Mouse (Mus musculus): ENCODE measurements at regions not wholly inside any gene's neighbourhood (a gene's known extent, or its start where the extent isn't known, plus 50 kb on each side); places are given as distances from the start of the nearest gene placed in this dataset.

- ChIA-PET CTCF (no interaction called here), POLR2A (no interaction called here)
These were observed 553.1 kb downstream of the Rwdd3 start for GRCm38 (mm10) chr3:120618358-120618757.

- ChIA-PET POLR2A (no interaction called here), CTCF (no interaction called here)
These were observed 577.3 kb downstream of the Rwdd3 start for GRCm38 (mm10) chr3:120594226-120594625.

GRCm38 (mm10) chr3:120591183-120591582, 580.3 kb downstream of the Rwdd3 start:
- CTCF ChIA-PET: no interaction called here

GRCm38 (mm10) chr3:120570806-120571425, 600.6 kb downstream of the Rwdd3 start:
- ChIA-PET POLR2A (no interaction called here), CTCF (no interaction called here)

More at GRCm38 (mm10) chr3:120591183-120591582, 580.3 kb downstream of the Rwdd3 start:
- POLR2A ChIA-PET: no interaction called here

GRCm38 (mm10) chr3:120541556-120542476, 629.7 kb downstream of the Rwdd3 start:
- ChIA-PET CTCF (no interaction called here), POLR2A (no interaction called here)

GRCm38 (mm10) chr3:120533901-120534300, 637.6 kb downstream of the Rwdd3 start:
- ChIA-PET POLR2A (interaction anchor here in 1 of 4 experiments (0.6 kb wide), 1 partner anchor 298 kb away, joined by 3 read pairs; no protein-coding TSS in a partner anchor), CTCF (no interaction called here)

- ChIA-PET POLR2A (no interaction called here), CTCF (no interaction called here)
These were observed 639.5 kb downstream of the Rwdd3 start for GRCm38 (mm10) chr3:120531880-120532580.

- CTCF ChIA-PET: no interaction called here
- POLR2A ChIA-PET: no interaction called here
These were observed 659.8 kb downstream of the Rwdd3 start for GRCm38 (mm10) chr3:120511651-120512050.

- POLR2A ChIA-PET: no interaction called here
These were observed 672.6 kb downstream of the Rwdd3 start for GRCm38 (mm10) chr3:120498937-120499336.

GRCm38 (mm10) chr3:120477934-120478333, 693.6 kb downstream of the Rwdd3 start:
- POLR2A ChIA-PET: no interaction called here
- CTCF ChIA-PET: no interaction called here

More at GRCm38 (mm10) chr3:120498937-120499336, 672.6 kb downstream of the Rwdd3 start:
- CTCF ChIA-PET: no interaction called here

GRCm38 (mm10) chr3:120477232-120477631, 693.0 kb upstream of the Ptbp2 start:
- CTCF ChIA-PET: no interaction called here

GRCm38 (mm10) chr3:120473645-120474038, 689.4 kb upstream of the Ptbp2 start:
- CTCF ChIA-PET: no interaction called here
- POLR2A ChIA-PET: no interaction called here

More at GRCm38 (mm10) chr3:120477232-120477631, 693.0 kb upstream of the Ptbp2 start:
- POLR2A ChIA-PET: no interaction called here

GRCm38 (mm10) chr3:120472687-120473644, 688.7 kb upstream of the Ptbp2 start:
- POLR2A ChIA-PET: interaction anchor here in 2 of 4 experiments (0.5 to 0.6 kb wide), 2 partner anchors 55 to 214 kb away, joined by 3 read pairs; no protein-coding TSS in a partner anchor
- CTCF ChIA-PET: interaction anchor here in 1 of 4 experiments (0.7 kb wide), 1 partner anchor 1134 kb away, joined by 3 read pairs; no protein-coding TSS in a partner anchor

- ChIA-PET CTCF (no interaction called here), POLR2A (interaction anchor here in 1 of 4 experiments (0.5 kb wide), 1 partner anchor 215 kb away, joined by 3 read pairs; no protein-coding TSS in a partner anchor)
These were observed 687.7 kb upstream of the Ptbp2 start for GRCm38 (mm10) chr3:120471878-120472444.

- ChIA-PET POLR2A (no interaction called here), CTCF (no interaction called here)
These were observed 684.6 kb upstream of the Ptbp2 start for GRCm38 (mm10) chr3:120468887-120469286.

- ChIA-PET POLR2A (no interaction called here), CTCF (no interaction called here)
These were observed 676.5 kb upstream of the Ptbp2 start for GRCm38 (mm10) chr3:120460717-120461116.

- CTCF ChIA-PET: no interaction called here
- POLR2A ChIA-PET: no interaction called here
These were observed 673.6 kb upstream of the Ptbp2 start for GRCm38 (mm10) chr3:120457912-120458311.

GRCm38 (mm10) chr3:120441127-120441526, 656.9 kb upstream of the Ptbp2 start:
- ChIA-PET POLR2A (no interaction called here), CTCF (interaction anchor here in 1 of 4 experiments (0.5 kb wide), 1 partner anchor 219 kb away, joined by 6 read pairs; no protein-coding TSS in a partner anchor)

- POLR2A ChIA-PET: interaction anchor here in 1 of 4 experiments (0.6 kb wide), 1 partner anchor 433 kb away, joined by 3 read pairs; no protein-coding TSS in a partner anchor
- CTCF ChIA-PET: no interaction called here
These were observed 646.0 kb upstream of the Ptbp2 start for GRCm38 (mm10) chr3:120430285-120430684.
